Mouse (Mus musculus): Measurements from ENCODE around the gene Sema4d. TPM values are rescaled to one million over a fixed set of nuclear protein-coding genes. Genes with fewer than 3 reads are reported as not detected.

The Sema4d gene
- polyA plus RNA-seq, 1 experiment from 2014 or later: 14.7 TPM

GRCm38 (mm10) chr13:51813621-51814615 is 20.4 kb upstream of the Sema4d start:
- H3K4me2 ChIP-seq: no peak overlapping the region
- no peak overlapping the region for H3K9ac ChIP-seq
- H3K9me3 ChIP-seq (replicated peaks): no peaks in the 10 kb centered on the region
- no peak for ATAC-seq (replicated peaks; ENCODE audit: insufficient number of reproducible peaks, insufficient read depth, low FRiP score, low read depth)
- no peak overlapping the region for H3K27ac ChIP-seq
- 57% methylated on average over 10 of the region's 10 CpGs for WGBS
- no peak overlapping the region for H3K4me3 ChIP-seq
- H3K36me3 ChIP-seq: no peaks in the 10 kb centered on the region
- peaks cover 18% of the 10 kb centered on the region for H3K4me1 ChIP-seq (replicated peaks)
- H3K27me3 ChIP-seq: no peaks in the 10 kb centered on the region

- H3K9me3 ChIP-seq (replicated peaks): no peaks in the 10 kb centered on the region
- no peak for ATAC-seq (replicated peaks; ENCODE audit: insufficient number of reproducible peaks, insufficient read depth, low FRiP score, low read depth)
- 43% methylated on average over 12 of the region's 12 CpGs for WGBS
- H3K9ac ChIP-seq: no peak overlapping the region
- H3K36me3 ChIP-seq: no peaks in the 10 kb centered on the region
- peak overlapping the region; percentile 26; the same call in 1 of the 2 replicates for H3K4me2 ChIP-seq
- no peak overlapping the region for H3K4me3 ChIP-seq
- no peaks in the 10 kb centered on the region for H3K27me3 ChIP-seq
- H3K27ac ChIP-seq: no peak overlapping the region
- no peaks in the 10 kb centered on the region for H3K4me1 ChIP-seq (replicated peaks)
These were observed 14.6 kb upstream of the Sema4d start for GRCm38 (mm10) chr13:51808141-51808540.

- H3K4me3 ChIP-seq: no peak overlapping the region
- ATAC-seq (replicated peaks; ENCODE audit: insufficient number of reproducible peaks, insufficient read depth, low FRiP score, low read depth): no peak
- no peak overlapping the region for H3K27ac ChIP-seq
- H3K9ac ChIP-seq: no peak overlapping the region
- no peak overlapping the region for H3K4me2 ChIP-seq
- no peaks in the 10 kb centered on the region for H3K27me3 ChIP-seq
- 77% methylated on average over 15 of the region's 15 CpGs for WGBS
- H3K36me3 ChIP-seq: no peaks in the 10 kb centered on the region
- no peaks in the 10 kb centered on the region for H3K4me1 ChIP-seq (replicated peaks)
- H3K9me3 ChIP-seq (replicated peaks): no peaks in the 10 kb centered on the region
These were observed 12.7 kb upstream of the Sema4d start for GRCm38 (mm10) chr13:51806220-51806619.

DNA sequence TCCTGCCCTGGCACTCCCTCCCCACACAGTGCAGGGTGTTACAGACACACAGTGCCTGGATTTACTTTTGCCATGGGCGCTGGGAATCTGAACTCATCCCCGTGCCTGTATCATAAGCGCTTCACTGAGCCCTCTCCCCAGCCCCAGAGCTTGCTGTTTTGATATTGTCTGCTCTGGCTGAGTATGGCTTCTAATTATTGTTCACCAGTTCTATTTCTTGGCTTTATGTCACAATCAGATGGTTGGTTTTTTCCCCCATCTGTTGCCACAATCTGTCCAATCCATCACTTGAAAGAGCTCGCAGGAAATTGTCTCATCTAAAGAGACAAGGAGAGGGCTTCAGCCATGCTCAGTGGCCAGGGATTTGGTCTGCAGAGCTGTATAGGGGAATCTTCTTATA is 12.1 kb upstream of the Sema4d start:
- no peak for ATAC-seq (replicated peaks; ENCODE audit: insufficient number of reproducible peaks, insufficient read depth, low FRiP score, low read depth)
- no peak overlapping the region for H3K27ac ChIP-seq
- H3K9me3 ChIP-seq (replicated peaks): no peaks in the 10 kb centered on the region
- H3K4me3 ChIP-seq: no peak overlapping the region
- 79% methylated on average over 4 of the region's 4 CpGs for WGBS
- no peak overlapping the region for H3K9ac ChIP-seq
- no peaks in the 10 kb centered on the region for H3K4me1 ChIP-seq (replicated peaks)
- H3K36me3 ChIP-seq: no peaks in the 10 kb centered on the region
- no peak overlapping the region for H3K4me2 ChIP-seq
- no peaks in the 10 kb centered on the region for H3K27me3 ChIP-seq

- H3K27ac ChIP-seq: no peak overlapping the region
- ATAC-seq (replicated peaks; ENCODE audit: insufficient number of reproducible peaks, insufficient read depth, low FRiP score, low read depth): no peak
These were observed 7.4 kb upstream of the Sema4d start for GRCm38 (mm10) chr13:51800921-51801320.

DNA sequence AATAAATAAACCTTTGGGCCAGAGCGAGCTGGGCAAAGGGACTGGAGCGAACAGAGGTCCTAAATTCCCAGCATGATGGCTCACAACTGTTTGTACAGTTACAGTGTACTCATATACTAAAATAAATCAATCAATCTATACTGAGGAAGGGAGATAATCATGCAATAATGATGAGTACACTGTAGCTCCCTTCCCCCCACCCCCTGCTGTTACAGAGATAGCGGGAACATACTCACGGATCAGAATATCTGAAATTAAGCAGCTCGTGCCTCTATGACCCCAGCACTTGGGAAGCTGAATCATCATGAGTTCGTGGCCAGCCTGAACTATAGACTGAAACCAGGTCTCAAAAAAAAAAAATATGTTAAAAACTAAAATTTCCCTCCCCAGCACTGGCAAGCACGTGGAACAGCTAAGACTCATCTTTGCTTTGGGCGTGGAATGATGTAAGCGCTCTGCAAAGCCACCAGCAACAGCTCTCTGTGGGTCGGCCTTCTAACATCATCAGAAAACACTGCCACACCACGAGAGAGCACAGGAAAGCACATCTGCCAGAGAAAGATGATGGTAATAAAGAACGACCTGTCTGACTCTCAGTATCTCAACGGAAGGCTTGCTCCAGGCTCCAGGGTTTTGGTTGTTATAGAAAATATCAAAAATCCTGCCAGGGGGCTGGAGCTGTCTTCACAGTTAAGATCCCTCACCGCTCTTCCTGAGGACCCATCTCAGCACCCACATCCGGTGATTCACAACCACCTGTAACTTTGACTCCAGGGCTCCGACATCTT is 6.4 kb upstream of the Sema4d start:
- no peak overlapping the region for H3K4me3 ChIP-seq
- H3K9ac ChIP-seq: no peak overlapping the region
- H3K36me3 ChIP-seq: no peaks in the 10 kb centered on the region
- no peak overlapping the region for H3K27ac ChIP-seq
- H3K4me1 ChIP-seq (replicated peaks): no peaks in the 10 kb centered on the region; the same call in 1 of the 2 replicates
- H3K9me3 ChIP-seq (replicated peaks): no peaks in the 10 kb centered on the region
- no peak overlapping the region for H3K4me2 ChIP-seq
- WGBS: 73% methylated on average over 16 of the region's 16 CpGs
- no peak for ATAC-seq (replicated peaks; ENCODE audit: insufficient number of reproducible peaks, insufficient read depth, low FRiP score, low read depth)
- H3K27me3 ChIP-seq: no peaks in the 10 kb centered on the region

More at GRCm38 (mm10) chr13:51800921-51801320, 7.4 kb upstream of the Sema4d start:
- H3K27me3 ChIP-seq: no peaks in the 10 kb centered on the region
- H3K9ac ChIP-seq: no peak overlapping the region
- H3K4me1 ChIP-seq (replicated peaks): no peaks in the 10 kb centered on the region; the same call in 1 of the 2 replicates
- no peak overlapping the region for H3K4me2 ChIP-seq
- H3K4me3 ChIP-seq: no peak overlapping the region
- no peaks in the 10 kb centered on the region for H3K9me3 ChIP-seq (replicated peaks)
- no peaks in the 10 kb centered on the region for H3K36me3 ChIP-seq
- WGBS: 50% methylated on average over 9 of the region's 9 CpGs

GRCm38 (mm10) chr13:51797899-51798746 is 4.6 kb upstream of the Sema4d start:
- H3K4me3 ChIP-seq: no peak overlapping the region
- H3K4me1 ChIP-seq (replicated peaks): peaks cover under 1% of the 10 kb centered on the region; the same call in 1 of the 2 replicates
- H3K36me3 ChIP-seq: no peaks in the 10 kb centered on the region
- H3K27ac ChIP-seq: no peak overlapping the region
- no peaks in the 10 kb centered on the region for H3K27me3 ChIP-seq
- H3K4me2 ChIP-seq: no peak overlapping the region
- no peak for ATAC-seq (replicated peaks; ENCODE audit: insufficient number of reproducible peaks, insufficient read depth, low FRiP score, low read depth)
- WGBS: 54% methylated on average over 8 of the region's 8 CpGs
- H3K9ac ChIP-seq: no peak overlapping the region
- no peaks in the 10 kb centered on the region for H3K9me3 ChIP-seq (replicated peaks)

DNA sequence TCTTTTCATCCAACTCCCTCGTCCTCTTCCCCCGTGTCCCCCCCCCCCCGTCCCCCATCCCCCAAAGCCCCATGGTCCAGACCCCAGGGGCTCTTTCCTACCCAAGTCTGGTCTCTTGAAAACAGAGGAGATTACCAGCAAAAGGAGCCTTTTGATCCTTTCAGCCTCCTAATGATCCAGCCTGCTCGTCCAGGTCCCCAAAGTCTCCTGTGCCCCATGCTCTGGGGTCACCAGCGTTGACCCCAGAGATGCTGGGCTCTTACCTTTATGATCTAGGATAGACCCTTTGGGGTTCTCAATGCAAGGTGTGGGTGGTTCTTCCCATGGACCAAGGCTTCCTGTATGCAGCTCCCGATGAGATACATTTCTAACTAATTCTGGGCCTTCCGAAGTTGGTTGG is 401 bp upstream of the Sema4d start:
- no peak overlapping the region for H3K27ac ChIP-seq
- no peaks in the 10 kb centered on the region for H3K27me3 ChIP-seq
- H3K4me3 ChIP-seq: peak overlapping the region; percentile 86
- peaks cover 27% of the 10 kb centered on the region for H3K4me1 ChIP-seq (replicated peaks)
- H3K9me3 ChIP-seq (replicated peaks): no peaks in the 10 kb centered on the region
- H3K9ac ChIP-seq: no peak overlapping the region
- H3K36me3 ChIP-seq: no peaks in the 10 kb centered on the region
- WGBS: 50% methylated on average over 7 of the region's 7 CpGs
- peak overlapping the region; percentile 94 for H3K4me2 ChIP-seq
- no peak for ATAC-seq (replicated peaks; ENCODE audit: insufficient number of reproducible peaks, insufficient read depth, low FRiP score, low read depth)

DNA sequence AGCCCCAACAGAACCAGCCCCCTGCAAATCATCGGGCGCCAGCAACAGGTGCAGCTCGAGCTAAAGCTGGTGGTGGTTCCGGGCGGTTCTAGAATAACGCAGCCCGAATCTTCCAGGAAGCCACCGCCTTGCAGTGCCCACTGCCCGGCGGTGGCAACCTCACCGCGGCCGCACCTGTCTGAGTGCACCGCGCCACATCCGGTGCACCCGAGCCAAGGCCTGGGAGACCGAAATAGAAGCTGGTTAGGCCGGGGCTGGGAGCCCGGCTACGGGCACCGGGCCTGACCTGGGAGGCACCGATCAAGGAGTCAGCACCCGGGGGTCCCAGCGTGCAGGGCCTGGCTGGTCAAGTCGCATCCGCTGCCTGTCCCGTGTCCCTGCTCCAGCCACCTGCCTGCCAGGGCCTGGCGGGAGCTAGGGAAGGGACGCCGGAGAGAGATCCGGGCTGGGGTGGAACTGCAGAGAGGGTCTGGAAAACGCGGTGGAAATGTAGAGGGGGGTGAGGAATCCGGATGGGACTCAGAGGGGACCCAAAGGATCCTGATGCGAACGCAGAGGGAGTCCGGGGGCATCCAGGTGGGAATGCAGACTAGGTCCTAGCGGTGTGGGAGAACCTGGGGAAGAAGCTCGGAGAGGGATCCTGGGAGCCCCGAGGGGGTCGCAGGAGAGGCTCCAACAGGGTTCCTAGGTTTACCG is 670 bp downstream of the Sema4d start:
- Histone ChIP-seq H3K4me1 (replicated peaks) (peaks cover 27% of the 10 kb centered on the region), H3K9ac (peak overlapping the region; percentile 82), H3K27me3 (no peaks in the 10 kb centered on the region), H3K36me3 (no peaks in the 10 kb centered on the region), H3K27ac (peak overlapping the region; percentile 62), H3K9me3 (replicated peaks) (no peaks in the 10 kb centered on the region), H3K4me2 (peak overlapping the region; percentile 94), H3K4me3 (peak overlapping the region; percentile 86)
- 2% methylated on average over 42 of the region's 43 CpGs for WGBS
- ATAC-seq (replicated peaks; ENCODE audit: insufficient number of reproducible peaks, insufficient read depth, low FRiP score, low read depth): peak; percentile 54; the same call in 1 of the 2 replicates

DNA sequence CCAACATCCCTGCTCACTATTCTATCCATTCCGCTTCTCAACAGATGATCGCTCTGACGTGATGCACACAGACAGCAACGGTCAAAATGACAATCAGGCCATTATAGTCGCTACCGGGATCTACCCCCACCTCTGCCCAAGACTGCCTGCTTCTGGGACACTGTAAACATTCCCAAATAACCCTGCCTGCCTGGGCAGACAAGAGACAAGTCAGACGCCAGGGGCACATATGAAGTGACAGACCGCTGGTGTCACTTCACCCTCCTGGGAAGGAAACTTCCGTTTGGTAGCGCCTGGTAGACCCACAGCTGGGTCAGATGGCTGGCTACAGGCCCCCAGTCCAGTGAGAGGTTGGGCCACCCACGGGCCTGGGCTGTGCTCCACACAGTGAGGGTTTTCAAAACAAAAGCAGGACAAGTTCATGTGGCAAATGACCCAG is 1.4 kb downstream of the Sema4d start:
- Histone ChIP-seq H3K4me1 (replicated peaks) (peaks cover 27% of the 10 kb centered on the region), H3K36me3 (no peaks in the 10 kb centered on the region), H3K4me2 (peak overlapping the region; percentile 94), H3K9ac (peak overlapping the region; percentile 82), H3K4me3 (peak overlapping the region; percentile 86), H3K27me3 (no peaks in the 10 kb centered on the region), H3K27ac (peak overlapping the region; percentile 62; the same call in 1 of the 2 replicates), H3K9me3 (replicated peaks) (no peaks in the 10 kb centered on the region)
- no peak for ATAC-seq (replicated peaks; ENCODE audit: insufficient number of reproducible peaks, insufficient read depth, low FRiP score, low read depth)
- 49% methylated on average over 11 of the region's 11 CpGs for WGBS
